1 mouse cellular context compared by ENCODE assay signal in genomic region chr9:61669729-61670520, GRCm38 (mm10).
TF ChIP-seq lines count a peak whose summit lies in the region.

No protein-coding gene starts in this region.

TF ChIP-seq in CH12.LX, 34 proteins besides CTCF, POLR2A, EP300 and RAD21 (continued from another document):
- TF ChIP-seq MYC (IDR thresholded peaks at IDR 0.05; ENCODE audit: low read depth, low read length) (no peak), NRF1 (IDR thresholded peaks at IDR 0.05; ENCODE audit: low read depth, low read length) (no peak), TCF12 (IDR thresholded peaks at IDR 0.05; ENCODE audit: low read depth, low read length) (peak; percentile 68; the same call in 1 of the 2 replicates), MAFK (IDR thresholded peaks at IDR 0.05; ENCODE audit: insufficient replicate concordance, low read length) (peak; percentile 51; the same call in 1 of the 2 replicates), E2F4 (IDR thresholded peaks at IDR 0.05; ENCODE audit: insufficient replicate concordance, low read depth, low read length) (no peak)
